16 mouse cellular contexts compared by ENCODE assay signal in the genomic region with DNA sequence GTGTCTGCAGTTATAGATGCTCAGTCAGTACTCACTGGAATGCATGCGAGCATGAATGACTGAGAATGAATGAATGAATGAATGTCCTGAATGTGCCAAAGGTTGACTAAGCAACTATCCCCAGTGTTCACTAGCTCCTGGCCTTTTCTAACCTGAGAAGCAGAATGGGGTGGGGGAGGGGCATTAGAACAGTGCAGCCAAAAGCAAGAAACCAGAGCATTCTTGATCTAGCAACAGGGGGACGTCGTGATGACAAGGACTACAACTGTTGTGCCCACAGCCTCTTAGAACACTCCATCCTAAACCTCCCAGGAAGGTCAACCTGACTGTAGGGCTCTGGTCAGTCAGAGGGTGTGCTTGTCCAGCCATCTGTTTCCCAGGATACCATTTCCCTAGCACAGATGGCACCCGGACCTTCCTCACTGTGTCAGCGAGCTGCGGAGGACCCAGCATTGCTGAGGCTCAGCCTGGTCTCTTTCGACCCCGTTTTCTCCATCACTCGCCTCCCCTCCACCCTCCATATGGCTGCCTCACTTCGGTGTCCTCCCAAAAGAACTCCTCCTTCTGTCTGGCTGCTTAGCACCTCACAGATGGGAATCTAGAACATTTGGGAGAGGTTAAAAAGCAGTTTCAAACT. TPM values are rescaled to one million over a fixed set of nuclear protein-coding genes. Genes with fewer than 3 reads are reported as not detected.
A peak's percentile ranks its signal among the peaks of the same experiment; 100 is the strongest.
DNase-seq lines count a peak whose midpoint lies in the region; ATAC-seq and TF ChIP-seq lines count a peak whose summit lies in the region.
"Had no signal": no experiment of that assay in that cellular context is flagged by ENCODE, and none has a peak within 500 bp of the region (broad histone marks: within the 10 kb centered on the region; RNA-seq: fewer than 3 reads in every experiment).

No protein-coding gene starts in this region.

- DNase-seq in forebrain, embryonic 10.5 days (ENCODE audit: extremely low spot score, low spot score): no peak
- DNase-seq in forebrain, postnatal 0 days: no peak
- DNase-seq in layer of hippocampus, postnatal 36 days: peak; percentile 32 to 39
- no peak for DNase-seq in layer of hippocampus, postnatal 14 days (ENCODE audit: low spot score in 2 of 2)
- peak; percentile 98 for DNase-seq in cerebellum, adult 9-10 months
- DNase-seq in retina, postnatal 1 day: peak; percentile 48
- no peak for DNase-seq in urinary bladder, adult 2 months (ENCODE audit: low spot score)
- no peak for DNase-seq in gastrocnemius, postnatal 4 days (ENCODE audit: low spot score in 2 of 2)
- DNase-seq: heart, postnatal 4 days; thymus, postnatal 25 days had no signal

- H3K4me1 ChIP-seq in forebrain, embryonic 10.5 days: peaks cover 38% of the 10 kb centered on the region
- H3K4me1 ChIP-seq in forebrain, postnatal 0 days (ENCODE audit: insufficient read depth): peaks cover 4% of the 10 kb centered on the region

- WGBS in forebrain, embryonic 10.5 days: 79% methylated on average over 10 of the region's 10 CpGs
- WGBS in forebrain, postnatal 0 days: 60% methylated on average over 10 of the region's 10 CpGs

- H3K27ac ChIP-seq in forebrain, embryonic 10.5 days: peak overlapping the region; percentile 17; the same call in 1 of the 2 replicates
- H3K27ac ChIP-seq in forebrain, postnatal 0 days (ENCODE audit: low read depth, low read length): no peak overlapping the region
- H3K27ac ChIP-seq: embryonic facial prominence, embryonic 12.5 days; forebrain, embryonic 15.5 days; kidney, embryonic 15.5 days; liver, embryonic 15.5 days; macrophage had no signal

- no peaks in the 10 kb centered on the region for H3K27me3 ChIP-seq in forebrain, embryonic 10.5 days (ENCODE audit: poor library complexity, severe bottlenecking)
- no peaks in the 10 kb centered on the region for H3K27me3 ChIP-seq in forebrain, postnatal 0 days (ENCODE audit: insufficient read depth, low read length)
- H3K27me3 ChIP-seq: embryonic facial prominence, embryonic 12.5 days; forebrain, embryonic 15.5 days; kidney, embryonic 15.5 days; liver, embryonic 15.5 days had no signal

- TF ChIP-seq CTCF in forebrain, postnatal 0 days (IDR thresholded peaks at IDR 0.05; ENCODE audit: low read depth): no peak

- no peak overlapping the region for H3K9ac ChIP-seq in forebrain, postnatal 0 days
- H3K9ac ChIP-seq: embryonic facial prominence, embryonic 12.5 days; forebrain, embryonic 15.5 days; kidney, embryonic 15.5 days; liver, embryonic 15.5 days had no signal

- ATAC-seq in forebrain, postnatal 0 days: no peak
- ATAC-seq: forebrain, embryonic 15.5 days had no signal

- no peaks in the 10 kb centered on the region for H3K9me3 ChIP-seq in forebrain, embryonic 10.5 days
- no peaks in the 10 kb centered on the region for H3K9me3 ChIP-seq in forebrain, postnatal 0 days (ENCODE audit: low read length)
- H3K9me3 ChIP-seq: embryonic facial prominence, embryonic 12.5 days; forebrain, embryonic 15.5 days; kidney, embryonic 15.5 days; liver, embryonic 15.5 days had no signal

- no peak overlapping the region for H3K4me2 ChIP-seq in forebrain, postnatal 0 days (ENCODE audit: low read depth)
- H3K4me2 ChIP-seq: embryonic facial prominence, embryonic 12.5 days; forebrain, embryonic 15.5 days; kidney, embryonic 15.5 days; liver, embryonic 15.5 days had no signal

- no peak overlapping the region for H3K4me3 ChIP-seq in forebrain, embryonic 10.5 days
- H3K4me3 ChIP-seq in forebrain, postnatal 0 days (ENCODE audit: low read depth, low read length): no peak overlapping the region
- H3K4me3 ChIP-seq: embryonic facial prominence, embryonic 12.5 days; forebrain, embryonic 15.5 days; kidney, embryonic 15.5 days; liver, embryonic 15.5 days; myocyte had no signal

- 0 out of 2 replicates have a peak, but pooled peaks cover 6% of the 10 kb centered on the region for H3K36me3 ChIP-seq in forebrain, embryonic 10.5 days (replicated peaks)
- peaks cover 5% of the 10 kb centered on the region for H3K36me3 ChIP-seq in forebrain, postnatal 0 days (ENCODE audit: insufficient read depth)
- H3K36me3 ChIP-seq: embryonic facial prominence, embryonic 12.5 days; forebrain, embryonic 15.5 days; kidney, embryonic 15.5 days; liver, embryonic 15.5 days had no signal

RNA-seq across cellular contexts. Expression of a gene that starts 21.5 kb away (rescaled TPM):
- 59.2 and 62.2 TPM in 2 replicates for polyA plus RNA-seq in forebrain, embryonic 10.5 days (2016; fragmentation: Nextera tagmentation; extraction: Ambion mirVana)
- 144 and 195 TPM in 2 replicates for total RNA-seq in forebrain, postnatal 0 days (2014; rRNA removed)
- 97.7 and 107 TPM in 2 replicates for polyA plus RNA-seq in forebrain, postnatal 0 days (2015; fragmentation: Nextera tagmentation; extraction: Ambion mirVana)
- total RNA-seq in layer of hippocampus, postnatal 36 days (2021): 10 to 100 TPM; 33.7 to 38.3 TPM
- total RNA-seq in layer of hippocampus, postnatal 14 days (2021): 10 to 100 TPM; 37.5 to 43.3 TPM
- polyA plus RNA-seq in urinary bladder, adult 2 months (2012; rRNA removed): 46.4 and 66.3 TPM in 2 replicates
- 10 to 100 TPM; 41.1 to 45.0 TPM for total RNA-seq in gastrocnemius, postnatal 4 days (2021)

RNA-seq across cellular contexts. Expression of a gene that starts 24.7 kb away (rescaled TPM):
- 24.4 and 25.4 TPM in 2 replicates for polyA plus RNA-seq in forebrain, embryonic 10.5 days (2016; fragmentation: Nextera tagmentation; extraction: Ambion mirVana)
- total RNA-seq in forebrain, postnatal 0 days (2014; rRNA removed): 3.2 and 4.2 TPM in 2 replicates
- 3.6 and 5.6 TPM in 2 replicates for polyA plus RNA-seq in forebrain, postnatal 0 days (2015; fragmentation: Nextera tagmentation; extraction: Ambion mirVana)
- 10 to 100 TPM in 1 of 2 experiments, 1 to 10 TPM in 1; 8.6 to 10.7 TPM for total RNA-seq in layer of hippocampus, postnatal 36 days (2021)
- total RNA-seq in layer of hippocampus, postnatal 14 days (2021): 1 to 10 TPM; 3.7 to 7.0 TPM
- polyA plus RNA-seq in urinary bladder, adult 2 months (2012; rRNA removed): 2.6 and 2.8 TPM in 2 replicates
- 1 to 10 TPM; 4.0 to 5.3 TPM for total RNA-seq in gastrocnemius, postnatal 4 days (2021)

Comparison
In these comparisons a context has a peak if more than half of its experiments do, and no peak if none do; other contexts are left out.
1. DNase-seq: peak in layer of hippocampus, postnatal 36 days (2 of 2), cerebellum, adult 9-10 months (single experiment) and retina, postnatal 1 day (single experiment); none in forebrain, embryonic 10.5 days (single experiment), forebrain, postnatal 0 days (single experiment), layer of hippocampus, postnatal 14 days (0 of 2), urinary bladder, adult 2 months (single experiment) and gastrocnemius, postnatal 4 days (0 of 2).